Mouse (Mus musculus): ENCODE data around the gene Hdac1. TPM values are rescaled to one million over a fixed set of nuclear protein-coding genes. Genes with fewer than 3 reads are reported as not detected.

Hdac1 gene
- polyA plus RNA-seq, 1 experiment from 2014 or later, result 140 TPM

GRCm38 (mm10) chr4:129575171-129575844, 32.8 kb upstream of the Hdac1 start:
- H3K4me1 ChIP-seq (replicated peaks), result peaks cover 15% of the 10 kb centered on the region
- WGBS, result 34% methylated on average over 7 of the region's 8 CpGs
- no peaks in the 10 kb centered on the region; the same call in 1 of the 2 replicates for H3K27me3 ChIP-seq (replicated peaks)
- no peak overlapping the region; the same call in 1 of the 2 replicates for H3K4me2 ChIP-seq
- H3K36me3 ChIP-seq, result no peaks in the 10 kb centered on the region
- H3K9me3 ChIP-seq (replicated peaks), result no peaks in the 10 kb centered on the region
- ATAC-seq (ENCODE audit: insufficient number of reproducible peaks, low FRiP score), result peak; percentile 56
- no peak overlapping the region for H3K4me3 ChIP-seq
- H3K27ac ChIP-seq (ENCODE audit: poor library complexity, severe bottlenecking), result peak overlapping the region; percentile 41
- H3K9ac ChIP-seq, result no peak overlapping the region

- ATAC-seq (ENCODE audit: insufficient number of reproducible peaks, low FRiP score), result no peak
- no peaks in the 10 kb centered on the region for H3K9me3 ChIP-seq (replicated peaks)
- no peak within 1 kb of the TSS for H3K9ac ChIP-seq
- no peaks in the 10 kb centered on the region; the same call in 1 of the 2 replicates for H3K27me3 ChIP-seq (replicated peaks)
- peak within 1 kb of the TSS; percentile 34 for H3K27ac ChIP-seq (ENCODE audit: poor library complexity, severe bottlenecking)
- no peak within 1 kb of the TSS for H3K4me3 ChIP-seq
- H3K4me2 ChIP-seq, result no peak within 1 kb of the TSS
- WGBS, result 89% methylated on average over 8 of the region's 8 CpGs
- peaks cover 11% of the 10 kb centered on the region for H3K4me1 ChIP-seq (replicated peaks)
- no peaks in the 10 kb centered on the region for H3K36me3 ChIP-seq
Measured at GRCm38 (mm10) chr4:129573430-129573829, 30.9 kb upstream of the Hdac1 start, which contains the start of gene Lck. TSS of gene Lck (minus strand) at chr4:129573641.

- no peak for ATAC-seq (ENCODE audit: insufficient number of reproducible peaks, low FRiP score)
- Histone ChIP-seq H3K4me3 (no peak overlapping the region), H3K27me3 (replicated peaks) (no peaks in the 10 kb centered on the region; the same call in 1 of the 2 replicates), H3K36me3 (no peaks in the 10 kb centered on the region), H3K9me3 (replicated peaks) (no peaks in the 10 kb centered on the region), H3K4me1 (replicated peaks) (peaks cover 11% of the 10 kb centered on the region), H3K9ac (no peak overlapping the region), H3K27ac (ENCODE audit: poor library complexity, severe bottlenecking) (peak overlapping the region; percentile 34), H3K4me2 (no peak overlapping the region)
- WGBS, result 94% methylated on average over 4 of the region's 4 CpGs
Measured at GRCm38 (mm10) chr4:129573093-129573370, 30.5 kb upstream of the Hdac1 start.

GRCm38 (mm10) chr4:129572236-129573092, 30.0 kb upstream of the Hdac1 start:
- Histone ChIP-seq H3K27ac (ENCODE audit: poor library complexity, severe bottlenecking) (peak overlapping the region; percentile 34), H3K4me2 (no peak overlapping the region), H3K4me1 (replicated peaks) (peaks cover 11% of the 10 kb centered on the region)

GRCm38 (mm10) chr4:129571551-129572084, 29.1 kb upstream of the Hdac1 start:
- Histone ChIP-seq H3K4me3 (no peak overlapping the region), H3K36me3 (no peaks in the 10 kb centered on the region), H3K9me3 (replicated peaks) (no peaks in the 10 kb centered on the region), H3K4me1 (replicated peaks) (peaks cover 11% of the 10 kb centered on the region), H3K9ac (no peak overlapping the region), H3K27me3 (replicated peaks) (no peaks in the 10 kb centered on the region; the same call in 1 of the 2 replicates), H3K27ac (ENCODE audit: poor library complexity, severe bottlenecking) (no peak overlapping the region), H3K4me2 (no peak overlapping the region)
- no peak for ATAC-seq (ENCODE audit: insufficient number of reproducible peaks, low FRiP score)
- 71% methylated on average over 8 of the region's 8 CpGs for WGBS

More at GRCm38 (mm10) chr4:129572236-129573092, 30.0 kb upstream of the Hdac1 start:
- Histone ChIP-seq H3K9me3 (replicated peaks) (no peaks in the 10 kb centered on the region), H3K9ac (no peak overlapping the region), H3K36me3 (no peaks in the 10 kb centered on the region), H3K4me3 (no peak overlapping the region), H3K27me3 (replicated peaks) (no peaks in the 10 kb centered on the region; the same call in 1 of the 2 replicates)
- 0 out of 2 replicates have a peak, but pooled peaks have one; percentile 27 for ATAC-seq (ENCODE audit: insufficient number of reproducible peaks, low FRiP score)
- WGBS, result 65% methylated on average over 13 of the region's 13 CpGs

GRCm38 (mm10) chr4:129570028-129570427, 27.5 kb upstream of the Hdac1 start:
- no peak for ATAC-seq (ENCODE audit: insufficient number of reproducible peaks, low FRiP score)
- no peak overlapping the region for H3K9ac ChIP-seq
- 80% methylated on average over 6 of the region's 6 CpGs for WGBS
- H3K4me2 ChIP-seq, result no peak overlapping the region
- H3K27me3 ChIP-seq (replicated peaks), result no peaks in the 10 kb centered on the region; the same call in 1 of the 2 replicates
- H3K4me3 ChIP-seq, result no peak overlapping the region
- H3K27ac ChIP-seq (ENCODE audit: poor library complexity, severe bottlenecking), result no peak overlapping the region
- H3K9me3 ChIP-seq (replicated peaks), result no peaks in the 10 kb centered on the region
- no peaks in the 10 kb centered on the region for H3K36me3 ChIP-seq
- H3K4me1 ChIP-seq (replicated peaks), result peaks cover 5% of the 10 kb centered on the region

- WGBS, result 80% methylated on average over 7 of the region's 7 CpGs
- ATAC-seq (ENCODE audit: insufficient number of reproducible peaks, low FRiP score), result no peak
- no peak overlapping the region for H3K4me3 ChIP-seq
- no peak overlapping the region for H3K27ac ChIP-seq (ENCODE audit: poor library complexity, severe bottlenecking)
- H3K4me1 ChIP-seq (replicated peaks), result peaks cover 4% of the 10 kb centered on the region; the same call in 1 of the 2 replicates
- no peak overlapping the region for H3K9ac ChIP-seq
- H3K36me3 ChIP-seq, result no peaks in the 10 kb centered on the region
- no peak overlapping the region for H3K4me2 ChIP-seq
- H3K9me3 ChIP-seq (replicated peaks), result no peaks in the 10 kb centered on the region
- H3K27me3 ChIP-seq (replicated peaks), result no peaks in the 10 kb centered on the region; the same call in 1 of the 2 replicates
Measured at GRCm38 (mm10) chr4:129568366-129568765, 25.9 kb upstream of the Hdac1 start.

GRCm38 (mm10) chr4:129565139-129565538, 22.6 kb upstream of the Hdac1 start:
- no peaks in the 10 kb centered on the region for H3K9me3 ChIP-seq (replicated peaks)
- WGBS, result 82% methylated on average over 6 of the region's 6 CpGs
- H3K36me3 ChIP-seq, result no peaks in the 10 kb centered on the region
- no peak overlapping the region for H3K9ac ChIP-seq
- H3K4me1 ChIP-seq (replicated peaks), result no peaks in the 10 kb centered on the region
- no peak overlapping the region for H3K4me2 ChIP-seq
- no peak for ATAC-seq (ENCODE audit: insufficient number of reproducible peaks, low FRiP score)
- no peaks in the 10 kb centered on the region for H3K27me3 ChIP-seq (replicated peaks)
- no peak overlapping the region for H3K4me3 ChIP-seq
- H3K27ac ChIP-seq (ENCODE audit: poor library complexity, severe bottlenecking), result no peak overlapping the region

- Histone ChIP-seq H3K27ac (ENCODE audit: poor library complexity, severe bottlenecking) (no peak overlapping the region), H3K4me1 (replicated peaks) (no peaks in the 10 kb centered on the region), H3K9me3 (replicated peaks) (no peaks in the 10 kb centered on the region), H3K4me2 (no peak overlapping the region), H3K9ac (no peak overlapping the region), H3K27me3 (replicated peaks) (no peaks in the 10 kb centered on the region), H3K4me3 (no peak overlapping the region), H3K36me3 (no peaks in the 10 kb centered on the region)
- no peak for ATAC-seq (ENCODE audit: insufficient number of reproducible peaks, low FRiP score)
- whole genome bisulfite sequencing, result 77% methylated on average over 8 of the region's 8 CpGs
Measured at GRCm38 (mm10) chr4:129563718-129564117, 21.2 kb upstream of the Hdac1 start.

- Histone ChIP-seq H3K4me3 (no peak overlapping the region), H3K36me3 (no peaks in the 10 kb centered on the region), H3K4me2 (no peak overlapping the region), H3K4me1 (replicated peaks) (peaks cover 10% of the 10 kb centered on the region; the same call in 1 of the 2 replicates), H3K9me3 (replicated peaks) (no peaks in the 10 kb centered on the region), H3K9ac (no peak overlapping the region), H3K27me3 (replicated peaks) (no peaks in the 10 kb centered on the region), H3K27ac (ENCODE audit: poor library complexity, severe bottlenecking) (no peak overlapping the region)
- WGBS, result 74% methylated on average over 5 of the region's 5 CpGs
- no peak for ATAC-seq (ENCODE audit: insufficient number of reproducible peaks, low FRiP score)
Measured at GRCm38 (mm10) chr4:129561184-129561583, 18.7 kb upstream of the Hdac1 start.

- peaks cover 5% of the 10 kb centered on the region; the same call in 1 of the 2 replicates for H3K27me3 ChIP-seq (replicated peaks)
- no peak overlapping the region for H3K4me3 ChIP-seq
- H3K36me3 ChIP-seq, result no peaks in the 10 kb centered on the region
- H3K4me1 ChIP-seq (replicated peaks), result peaks cover 17% of the 10 kb centered on the region
- H3K27ac ChIP-seq (ENCODE audit: poor library complexity, severe bottlenecking), result no peak overlapping the region
- ATAC-seq (ENCODE audit: insufficient number of reproducible peaks, low FRiP score), result no peak
- no peak overlapping the region for H3K9ac ChIP-seq
- no peaks in the 10 kb centered on the region for H3K9me3 ChIP-seq (replicated peaks)
- H3K4me2 ChIP-seq, result no peak overlapping the region
- WGBS, result 80% methylated on average over 12 of the region's 12 CpGs
Measured at GRCm38 (mm10) chr4:129558321-129558955, 15.9 kb upstream of the Hdac1 start.
